Mouse (Mus musculus): ENCODE data around the gene Fst. TPM values are rescaled to one million over a fixed set of nuclear protein-coding genes. Genes with fewer than 3 reads are reported as not detected.

Fst gene
- polyA plus RNA-seq, 1 experiment from 2014 or later: 32.7 TPM

- Histone ChIP-seq H3K4me1 (ENCODE audit: control insufficient read depth, insufficient read depth, low read length) (no peaks in the 10 kb centered on the region), H3K9me3 (replicated peaks; ENCODE audit: control insufficient read depth, low read length) (no peaks in the 10 kb centered on the region), H3K36me3 (replicated peaks; ENCODE audit: control insufficient read depth, insufficient read depth, low read depth, low read length) (no peaks in the 10 kb centered on the region), H3K4me2 (ENCODE audit: low read depth, low read length) (no peak overlapping the region), H3K27ac (replicated peaks; ENCODE audit: low read depth, low read length) (no peak overlapping the region), H3K9ac (replicated peaks; ENCODE audit: low read length) (no peak overlapping the region), H3K4me3 (ENCODE audit: low read depth, low read length) (no peak overlapping the region), H3K27me3 (ENCODE audit: control insufficient read depth, insufficient read depth, low read length) (peaks cover 3% of the 10 kb centered on the region; the same call in 1 of the 2 replicates)
- no peak for ATAC-seq (replicated peaks; ENCODE audit: insufficient number of reproducible peaks, low FRiP score, low TSS enrichment, low read depth)
- no peak for DNase-seq (ENCODE audit: low spot score)
- 79% methylated on average over 8 of the region's 8 CpGs for WGBS
Measured at GRCm38 (mm10) chr13:114462548-114463408, 4.0 kb upstream of the Fst start.

- ATAC-seq (replicated peaks; ENCODE audit: insufficient number of reproducible peaks, low FRiP score, low TSS enrichment, low read depth) (peak; percentile 30; the same call in 1 of the 2 replicates), DNase-seq (ENCODE audit: low spot score) (peak; percentile 85)
- Histone ChIP-seq H3K4me2 (ENCODE audit: low read depth, low read length) (peak overlapping the region; percentile 90), H3K36me3 (replicated peaks; ENCODE audit: control insufficient read depth, insufficient read depth, low read depth, low read length) (no peaks in the 10 kb centered on the region), H3K9ac (replicated peaks; ENCODE audit: low read length) (no peak overlapping the region), H3K27ac (replicated peaks; ENCODE audit: low read depth, low read length) (no peak overlapping the region), H3K27me3 (ENCODE audit: control insufficient read depth, insufficient read depth, low read length) (peaks cover 8% of the 10 kb centered on the region), H3K9me3 (replicated peaks; ENCODE audit: control insufficient read depth, low read length) (no peaks in the 10 kb centered on the region), H3K4me1 (ENCODE audit: control insufficient read depth, insufficient read depth, low read length) (no peaks in the 10 kb centered on the region; the same call in 1 of the 2 replicates), H3K4me3 (ENCODE audit: low read depth, low read length) (peak overlapping the region; percentile 58)
- WGBS: under 1% methylated on average over 29 of the region's 29 CpGs
Measured at GRCm38 (mm10) chr13:114460306-114460892, 1.6 kb upstream of the Fst start.

- H3K36me3 ChIP-seq (replicated peaks; ENCODE audit: control insufficient read depth, insufficient read depth, low read depth, low read length): no peaks in the 10 kb centered on the region
- peak overlapping the region; percentile 90 for H3K4me2 ChIP-seq (ENCODE audit: low read depth, low read length)
- peaks cover 8% of the 10 kb centered on the region for H3K27me3 ChIP-seq (ENCODE audit: control insufficient read depth, insufficient read depth, low read length)
- no peaks in the 10 kb centered on the region for H3K9me3 ChIP-seq (replicated peaks; ENCODE audit: control insufficient read depth, low read length)
- H3K27ac ChIP-seq (replicated peaks; ENCODE audit: low read depth, low read length): no peak overlapping the region
- DNase-seq (ENCODE audit: low spot score) (no peak), ATAC-seq (replicated peaks; ENCODE audit: insufficient number of reproducible peaks, low FRiP score, low TSS enrichment, low read depth) (no peak)
- peak overlapping the region; percentile 55 for H3K9ac ChIP-seq (replicated peaks; ENCODE audit: low read length)
- WGBS: under 1% methylated on average over 15 of the region's 16 CpGs
- no peaks in the 10 kb centered on the region; the same call in 1 of the 2 replicates for H3K4me1 ChIP-seq (ENCODE audit: control insufficient read depth, insufficient read depth, low read length)
- peak overlapping the region; percentile 58 for H3K4me3 ChIP-seq (ENCODE audit: low read depth, low read length)
Measured at GRCm38 (mm10) chr13:114459701-114460160, 980 bp upstream of the Fst start.

- H3K36me3 ChIP-seq (replicated peaks; ENCODE audit: control insufficient read depth, insufficient read depth, low read depth, low read length): no peaks in the 10 kb centered on the region
- peak overlapping the region; percentile 90 for H3K4me2 ChIP-seq (ENCODE audit: low read depth, low read length)
- ATAC-seq (replicated peaks; ENCODE audit: insufficient number of reproducible peaks, low FRiP score, low TSS enrichment, low read depth) (peak; percentile 69), DNase-seq (ENCODE audit: low spot score) (peak; percentile 73)
- under 1% methylated on average over 52 of the region's 56 CpGs for WGBS
- peak overlapping the region; percentile 54 for H3K9ac ChIP-seq (replicated peaks; ENCODE audit: low read length)
- no peaks in the 10 kb centered on the region; the same call in 1 of the 2 replicates for H3K4me1 ChIP-seq (ENCODE audit: control insufficient read depth, insufficient read depth, low read length)
- peaks cover 11% of the 10 kb centered on the region for H3K27me3 ChIP-seq (ENCODE audit: control insufficient read depth, insufficient read depth, low read length)
- no peaks in the 10 kb centered on the region for H3K9me3 ChIP-seq (replicated peaks; ENCODE audit: control insufficient read depth, low read length)
- no peak overlapping the region for H3K27ac ChIP-seq (replicated peaks; ENCODE audit: low read depth, low read length)
- peak overlapping the region; percentile 58 for H3K4me3 ChIP-seq (ENCODE audit: low read depth, low read length)
Measured at GRCm38 (mm10) chr13:114458291-114458885, 363 bp downstream of the Fst start.

GRCm38 (mm10) chr13:114457567-114458120 is 1.1 kb downstream of the Fst start:
- Histone ChIP-seq H3K9me3 (replicated peaks; ENCODE audit: control insufficient read depth, low read length) (no peaks in the 10 kb centered on the region), H3K27me3 (ENCODE audit: control insufficient read depth, insufficient read depth, low read length) (peaks cover 11% of the 10 kb centered on the region), H3K4me3 (ENCODE audit: low read depth, low read length) (peak overlapping the region; percentile 58), H3K4me1 (ENCODE audit: control insufficient read depth, insufficient read depth, low read length) (no peaks in the 10 kb centered on the region; the same call in 1 of the 2 replicates), H3K9ac (replicated peaks; ENCODE audit: low read length) (peak overlapping the region; percentile 50), H3K36me3 (replicated peaks; ENCODE audit: control insufficient read depth, insufficient read depth, low read depth, low read length) (no peaks in the 10 kb centered on the region), H3K27ac (replicated peaks; ENCODE audit: low read depth, low read length) (no peak overlapping the region), H3K4me2 (ENCODE audit: low read depth, low read length) (peak overlapping the region; percentile 90)
- DNase-seq (ENCODE audit: low spot score) (peak; percentile 25), ATAC-seq (replicated peaks; ENCODE audit: insufficient number of reproducible peaks, low FRiP score, low TSS enrichment, low read depth) (no peak)
- WGBS: 2% methylated on average over 15 of the region's 15 CpGs

- peak overlapping the region; percentile 50 for H3K9ac ChIP-seq (replicated peaks; ENCODE audit: low read length)
- no peaks in the 10 kb centered on the region for H3K36me3 ChIP-seq (replicated peaks; ENCODE audit: control insufficient read depth, insufficient read depth, low read depth, low read length)
- H3K4me1 ChIP-seq (ENCODE audit: control insufficient read depth, insufficient read depth, low read length): no peaks in the 10 kb centered on the region; the same call in 1 of the 2 replicates
- WGBS: 0% methylated on average over 44 of the region's 44 CpGs
- no peaks in the 10 kb centered on the region for H3K9me3 ChIP-seq (replicated peaks; ENCODE audit: control insufficient read depth, low read length)
- H3K4me3 ChIP-seq (ENCODE audit: low read depth, low read length): peak overlapping the region; percentile 58
- H3K27ac ChIP-seq (replicated peaks; ENCODE audit: low read depth, low read length): no peak overlapping the region
- ATAC-seq (replicated peaks; ENCODE audit: insufficient number of reproducible peaks, low FRiP score, low TSS enrichment, low read depth) (no peak), DNase-seq (ENCODE audit: low spot score) (peak; percentile 53)
- H3K4me2 ChIP-seq (ENCODE audit: low read depth, low read length): peak overlapping the region; percentile 59
- H3K27me3 ChIP-seq (ENCODE audit: control insufficient read depth, insufficient read depth, low read length): peaks cover 11% of the 10 kb centered on the region
Measured at GRCm38 (mm10) chr13:114456766-114457566, 1.8 kb downstream of the Fst start.

GRCm38 (mm10) chr13:114456224-114456623 is 2.5 kb downstream of the Fst start:
- Histone ChIP-seq H3K27me3 (ENCODE audit: control insufficient read depth, insufficient read depth, low read length) (peaks cover 11% of the 10 kb centered on the region), H3K4me3 (ENCODE audit: low read depth, low read length) (peak overlapping the region; percentile 58), H3K27ac (replicated peaks; ENCODE audit: low read depth, low read length) (no peak overlapping the region), H3K4me2 (ENCODE audit: low read depth, low read length) (peak overlapping the region; percentile 59), H3K9me3 (replicated peaks; ENCODE audit: control insufficient read depth, low read length) (no peaks in the 10 kb centered on the region), H3K4me1 (ENCODE audit: control insufficient read depth, insufficient read depth, low read length) (no peaks in the 10 kb centered on the region; the same call in 1 of the 2 replicates), H3K9ac (replicated peaks; ENCODE audit: low read length) (peak overlapping the region; percentile 29; the same call in 1 of the 2 replicates), H3K36me3 (replicated peaks; ENCODE audit: control insufficient read depth, insufficient read depth, low read depth, low read length) (no peaks in the 10 kb centered on the region)
- ATAC-seq (replicated peaks; ENCODE audit: insufficient number of reproducible peaks, low FRiP score, low TSS enrichment, low read depth) (peak; percentile 15; the same call in 1 of the 2 replicates), DNase-seq (ENCODE audit: low spot score) (peak; percentile 55)
- under 1% methylated on average over 14 of the region's 14 CpGs for WGBS

Measured in embryonic facial prominence, embryonic 11.5 days (tissue).